Mouse (Mus musculus) limb, embryonic 11.5 days (tissue): Measurements from ENCODE around the gene Fbxw10. TPM values are rescaled to one million over a fixed set of nuclear protein-coding genes. Genes with fewer than 3 reads are reported as not detected.
A peak's percentile ranks its signal among the peaks of the same experiment; 100 is the strongest.

ENCODE experiments used
- ATAC-seq: fragments of 200-750 bp; cut with Nextera tagmentation; 2 replicates; pipeline ENCODE4 v1.8.0; 2017; ENCODE audit warnings: low read depth; ENCODE audit not compliant: insufficient number of reproducible peaks, low FRiP score, low TSS enrichment
- DNase-seq: peaks from one replicate; pipeline ENCODE4 v3.0.0-alpha.2; 2015; ENCODE audit warnings: low spot score
- H3K27ac ChIP-seq: fragments of 300-500 bp; sonication (generic); replicated peaks from 2 replicates; pipeline ENCODE4 v1.5.1; 2014; ENCODE audit warnings: low read depth, mild to moderate bottlenecking, low read length
- H3K27me3 ChIP-seq: fragments of 300-500 bp; sonication (generic); 2 replicates; pipeline ENCODE4 v1.6.1; 2014; ENCODE audit warnings: mild to moderate bottlenecking, low read length, mixed read lengths; ENCODE audit not compliant: control insufficient read depth, insufficient read depth
- H3K36me3 ChIP-seq: fragments of 300-500 bp; sonication (generic); 2 replicates; pipeline ENCODE4 v1.6.1; 2014; ENCODE audit warnings: mild to moderate bottlenecking, low read length, moderate library complexity, mixed read lengths; ENCODE audit not compliant: control insufficient read depth, insufficient read depth
- H3K4me1 ChIP-seq: fragments of 300-500 bp; sonication (generic); 2 replicates; pipeline ENCODE4 v1.6.1; 2014; ENCODE audit warnings: low read length, mixed read lengths; ENCODE audit not compliant: control insufficient read depth, insufficient read depth
- H3K4me2 ChIP-seq: fragments of 300-500 bp; sonication (generic); 2 replicates; pipeline ENCODE4 v1.6.1; 2014; ENCODE audit warnings: low read depth, mild to moderate bottlenecking, moderate library complexity; ENCODE audit not compliant: severe bottlenecking
- H3K4me3 ChIP-seq: fragments of 300-500 bp; sonication (generic); 2 replicates; pipeline ENCODE4 v1.5.1; 2014; ENCODE audit warnings: low read depth, low read length
- H3K9ac ChIP-seq: fragments of 300-500 bp; sonication (generic); 2 replicates; pipeline ENCODE4 v1.6.1; 2014; ENCODE audit warnings: mild to moderate bottlenecking, low read length
- H3K9me3 ChIP-seq: fragments of 300-500 bp; sonication (generic); 2 replicates; pipeline ENCODE4 v1.6.1; 2016; ENCODE audit warnings: low read length; ENCODE audit not compliant: control insufficient read depth
- WGBS: fragments of 180-500 bp; shearing (Covaris S2); extraction: QIAGEN DNeasy Blood & Tissue Kit; methylation state at CpG from one replicate; pipeline ENCODE4 v1.1.7; 2014; 5-methylcytosine and 5-hydroxymethylcytosine counted together
- polyA plus RNA-seq: library from polyadenylated mRNA; unstranded; fragments of >200 nt; fragmentation: Nextera tagmentation; extraction: Ambion mirVana; gene quantifications from 2 replicates; pipeline ENCODE4 v1.2.1, GENCODE M21; 2014

Fbxw10 gene
- polyA plus RNA-seq, 1 experiment from 2014 or later = 0.67 TPM

DNA sequence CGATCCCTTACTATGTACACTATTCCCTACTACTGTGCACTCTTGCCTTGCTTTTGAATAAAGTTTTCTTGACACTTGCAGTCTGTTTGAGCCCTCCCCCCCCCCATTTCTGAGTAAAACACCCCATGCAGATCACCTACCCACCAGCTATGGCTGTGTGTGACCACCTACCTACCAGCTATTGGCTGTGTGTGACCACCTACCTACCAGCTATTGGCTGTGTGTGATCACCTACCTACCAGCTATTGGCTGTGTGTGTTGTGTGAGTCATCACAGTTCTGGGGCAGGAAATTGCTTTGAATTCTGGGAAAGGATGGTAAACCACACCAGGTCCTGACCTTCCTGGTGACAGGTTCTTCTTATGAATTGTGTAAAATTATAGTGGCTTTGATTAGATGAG, 31.4 kb upstream of the Fbxw10 start:
- Histone ChIP-seq H3K27ac (no peak overlapping the region), H3K9me3 (no peaks in the 10 kb centered on the region), H3K4me1 (peaks cover 4% of the 10 kb centered on the region), H3K36me3 (no peaks in the 10 kb centered on the region), H3K9ac (no peak overlapping the region), H3K27me3 (no peaks in the 10 kb centered on the region), H3K4me2 (no peak overlapping the region), H3K4me3 (no peak overlapping the region)
- DNase-seq (no peak), ATAC-seq (no peak)
- WGBS = 95% methylated on average over 1 of the region's 1 CpGs

DNA sequence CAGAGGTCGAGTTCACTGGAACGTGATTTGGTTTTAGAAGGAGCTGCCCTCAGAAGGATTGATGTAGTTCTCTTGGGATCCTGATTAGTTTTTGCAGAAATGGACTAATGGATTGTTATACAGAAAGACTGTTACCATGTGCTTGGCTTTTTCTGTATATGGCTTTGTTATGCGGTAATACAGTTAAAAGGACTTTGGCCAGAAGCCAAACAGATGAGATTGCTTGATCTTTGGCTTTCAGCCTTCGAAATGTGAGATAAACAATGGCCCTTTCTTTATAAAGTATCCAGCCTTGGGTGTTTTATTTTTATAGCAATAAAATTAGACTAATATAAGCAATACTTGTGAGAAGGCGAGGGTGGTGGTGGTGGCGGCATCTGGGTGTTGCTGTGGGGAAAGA, 30.3 kb upstream of the Fbxw10 start:
- Histone ChIP-seq H3K36me3 (no peaks in the 10 kb centered on the region), H3K4me1 (peaks cover 12% of the 10 kb centered on the region), H3K9ac (no peak overlapping the region), H3K4me2 (no peak overlapping the region), H3K4me3 (no peak overlapping the region), H3K27ac (no peak overlapping the region), H3K9me3 (no peaks in the 10 kb centered on the region), H3K27me3 (no peaks in the 10 kb centered on the region)
- WGBS = 80% methylated on average over 6 of the region's 6 CpGs
- DNase-seq (no peak), ATAC-seq (no peak)

DNA sequence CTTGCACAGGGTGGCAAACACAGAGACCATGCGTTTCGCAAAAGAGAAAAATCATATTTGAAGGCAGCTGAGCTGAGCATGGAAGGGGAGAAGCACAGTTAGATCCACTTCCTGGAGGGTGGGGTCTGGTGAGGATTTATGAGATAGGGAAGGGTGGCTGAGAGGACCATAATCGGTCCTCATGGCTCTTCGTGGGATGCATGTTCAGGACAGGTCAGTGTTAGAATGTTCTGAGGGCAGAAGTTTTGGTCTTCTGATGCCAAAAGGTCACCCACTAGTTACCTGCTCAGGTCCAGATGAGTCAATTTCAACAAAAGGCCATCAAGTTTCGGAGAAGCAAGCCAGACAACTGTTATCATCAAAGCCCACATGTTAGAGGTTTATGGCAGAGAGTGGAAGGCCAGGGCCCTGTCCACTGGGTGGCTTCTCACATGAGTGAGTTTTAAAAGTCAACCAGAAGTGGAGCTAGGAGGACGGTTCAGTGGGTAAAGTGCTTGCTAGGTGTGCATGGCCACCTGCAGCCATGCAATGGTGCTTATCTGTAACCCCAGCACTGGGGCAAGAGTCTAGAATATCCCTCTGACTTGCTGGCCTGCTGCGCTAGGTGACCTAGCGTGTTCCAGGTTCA, 27.7 kb upstream of the Fbxw10 start:
- H3K27ac ChIP-seq = no peak overlapping the region
- H3K27me3 ChIP-seq = no peaks in the 10 kb centered on the region
- H3K9me3 ChIP-seq = no peaks in the 10 kb centered on the region
- H3K4me3 ChIP-seq = no peak overlapping the region
- H3K4me2 ChIP-seq = no peak overlapping the region
- ATAC-seq = no peak
- H3K9ac ChIP-seq = no peak overlapping the region
- H3K36me3 ChIP-seq = no peaks in the 10 kb centered on the region
- 90% methylated on average over 8 of the region's 8 CpGs for WGBS
- peaks cover 12% of the 10 kb centered on the region for H3K4me1 ChIP-seq
- no peak for DNase-seq

DNA sequence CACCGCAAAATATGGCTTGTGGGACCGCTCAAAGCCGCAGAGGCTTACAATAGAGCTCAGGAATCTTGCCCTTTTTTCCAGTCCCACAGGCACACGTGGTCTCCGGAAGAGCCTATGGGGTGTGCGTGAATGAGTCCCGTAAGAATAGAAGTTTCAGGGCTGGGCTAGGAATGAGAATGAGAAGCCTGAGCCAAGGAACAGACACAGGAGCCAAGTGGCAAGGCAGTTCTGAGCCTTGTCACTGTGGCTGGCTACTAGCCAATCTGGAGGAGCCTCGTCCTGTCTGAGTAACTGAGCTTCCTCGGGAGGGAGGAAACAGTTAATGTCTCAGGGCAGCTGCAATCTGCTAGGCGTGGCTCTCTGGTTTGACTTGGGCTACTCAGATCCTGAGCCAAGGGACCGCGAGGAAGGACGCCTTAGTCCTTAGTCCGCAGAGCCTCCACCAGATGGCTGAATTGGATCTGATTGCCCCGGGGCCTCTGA, 26.8 kb upstream of the Fbxw10 start, which contains the start of gene Trim16:
TSS of gene Trim16 (plus strand) at position 173 of the 483 bp plus-strand sequence.
- peak; percentile 52 for DNase-seq

DNA sequence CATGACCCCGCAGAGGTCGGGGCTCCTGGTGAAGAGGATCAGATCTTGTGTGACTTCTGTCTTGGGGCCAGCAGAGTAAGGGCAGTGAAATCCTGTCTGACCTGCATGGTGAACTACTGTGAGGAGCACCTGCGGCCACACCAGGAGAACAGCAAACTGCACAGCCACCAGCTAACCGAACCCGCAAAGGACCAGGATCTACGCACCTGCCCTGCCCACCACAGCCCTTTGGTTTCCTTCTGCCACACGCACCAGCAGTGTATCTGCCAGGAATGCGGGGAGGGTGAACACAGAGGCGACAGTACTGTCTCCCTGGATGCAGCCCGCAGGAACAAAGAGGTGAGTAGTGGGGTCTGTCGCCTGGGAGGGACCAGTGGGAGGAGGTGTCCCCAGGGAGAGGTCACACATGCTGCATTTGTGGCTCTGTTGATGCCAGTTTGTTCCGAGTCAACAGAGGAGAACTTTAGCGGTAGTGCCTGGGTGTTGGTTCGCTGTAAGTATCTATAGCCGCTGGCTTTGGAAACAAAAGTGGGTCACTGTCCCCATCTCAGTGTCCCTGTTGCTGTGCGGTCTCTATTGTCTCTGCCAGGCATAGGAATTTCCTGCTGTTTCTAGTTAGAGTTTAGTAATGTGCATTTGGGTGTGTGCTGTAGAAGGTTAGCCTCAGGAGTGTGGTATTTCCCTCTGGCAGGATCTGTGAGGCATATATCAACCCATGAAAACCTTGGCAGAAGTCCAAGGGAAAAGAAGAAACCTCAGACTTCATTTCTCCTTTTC, 26.0 kb upstream of the Fbxw10 start:
- Histone ChIP-seq H3K4me1 (peaks cover 12% of the 10 kb centered on the region), H3K9me3 (no peaks in the 10 kb centered on the region), H3K4me3 (peak overlapping the region; percentile 25), H3K4me2 (peak overlapping the region; percentile 56), H3K27ac (no peak overlapping the region), H3K27me3 (no peaks in the 10 kb centered on the region), H3K9ac (peak overlapping the region; percentile 32), H3K36me3 (no peaks in the 10 kb centered on the region)
- ATAC-seq (no peak), DNase-seq (peak; percentile 33)
- 20% methylated on average over 16 of the region's 16 CpGs for WGBS

More for the DNA sequence above, 26.8 kb upstream of the Fbxw10 start, which contains the start of gene Trim16:
- Histone ChIP-seq H3K36me3 (no peaks in the 10 kb centered on the region), H3K4me3 (peak within 1 kb of the TSS; percentile 25), H3K4me1 (peaks cover 12% of the 10 kb centered on the region), H3K27ac (no peak within 1 kb of the TSS), H3K9me3 (no peaks in the 10 kb centered on the region), H3K27me3 (no peaks in the 10 kb centered on the region), H3K9ac (peak within 1 kb of the TSS; percentile 32), H3K4me2 (peak within 1 kb of the TSS; percentile 56)
- ATAC-seq = peak; percentile 26; the same call in 1 of the 2 replicates
- WGBS = 11% methylated on average over 15 of the region's 15 CpGs

GRCm38 (mm10) chr11:62821893-62822292, 25.0 kb upstream of the Fbxw10 start:
- no peak for DNase-seq
- no peaks in the 10 kb centered on the region for H3K9me3 ChIP-seq
- no peak overlapping the region for H3K27ac ChIP-seq
- H3K36me3 ChIP-seq = no peaks in the 10 kb centered on the region
- no peak overlapping the region for H3K9ac ChIP-seq
- no peak overlapping the region for H3K4me3 ChIP-seq
- 74% methylated on average over 5 of the region's 5 CpGs for WGBS
- H3K4me2 ChIP-seq = no peak overlapping the region
- no peak for ATAC-seq
- H3K27me3 ChIP-seq = no peaks in the 10 kb centered on the region
- H3K4me1 ChIP-seq = peaks cover 12% of the 10 kb centered on the region

- 47% methylated on average over 7 of the region's 7 CpGs for WGBS
- no peak for DNase-seq
- no peak overlapping the region for H3K4me2 ChIP-seq
Measured at GRCm38 (mm10) chr11:62824211-62824610, 22.7 kb upstream of the Fbxw10 start.

GRCm38 (mm10) chr11:62825222-62826105, 21.4 kb upstream of the Fbxw10 start:
- ATAC-seq (no peak), DNase-seq (no peak)
- H3K36me3 ChIP-seq = no peaks in the 10 kb centered on the region; the same call in 1 of the 2 replicates
- H3K4me2 ChIP-seq = no peak overlapping the region
- H3K27me3 ChIP-seq = no peaks in the 10 kb centered on the region
- H3K4me3 ChIP-seq = no peak overlapping the region
- H3K9ac ChIP-seq = no peak overlapping the region
- no peak overlapping the region for H3K27ac ChIP-seq
- H3K4me1 ChIP-seq = peaks cover 7% of the 10 kb centered on the region
- WGBS = 78% methylated on average over 9 of the region's 9 CpGs
- no peaks in the 10 kb centered on the region for H3K9me3 ChIP-seq

More at GRCm38 (mm10) chr11:62824211-62824610, 22.7 kb upstream of the Fbxw10 start:
- ATAC-seq = no peak
- no peaks in the 10 kb centered on the region; the same call in 1 of the 2 replicates for H3K36me3 ChIP-seq
- no peak overlapping the region for H3K9ac ChIP-seq
- no peaks in the 10 kb centered on the region for H3K27me3 ChIP-seq
- no peaks in the 10 kb centered on the region for H3K9me3 ChIP-seq
- H3K27ac ChIP-seq = no peak overlapping the region
- no peak overlapping the region for H3K4me3 ChIP-seq
- H3K4me1 ChIP-seq = peaks cover 12% of the 10 kb centered on the region
